Comparison of ENCODE assay signal across 12 mouse cellular contexts in genomic region chr7:132965707-132966106, GRCm38 (mm10).
"Had no signal": no experiment of that assay in that cellular context is flagged by ENCODE, and none has a peak within 500 bp of the region (broad histone marks: within the 10 kb centered on the region; RNA-seq: fewer than 3 reads in every experiment).

No protein-coding gene starts in this region.

- H3K4me1 ChIP-seq: limb, embryonic 12.5 days; midbrain, embryonic 13.5 days; neural tube, embryonic 12.5 days had no signal

- ATAC-seq: liver, postnatal 0 days; midbrain, embryonic 13.5 days had no signal

- H3K36me3 ChIP-seq: neural tube, embryonic 12.5 days had no signal

- H3K4me2 ChIP-seq: limb, embryonic 12.5 days; liver, embryonic 13.5 days; midbrain, embryonic 13.5 days; neural tube, embryonic 12.5 days had no signal

- H3K27ac ChIP-seq: left cerebral cortex, adult 2 months; limb, embryonic 12.5 days; liver, embryonic 13.5 days; midbrain, embryonic 13.5 days; neural tube, embryonic 12.5 days had no signal

- H3K27me3 ChIP-seq: limb, embryonic 12.5 days; liver, embryonic 13.5 days; midbrain, embryonic 13.5 days; neural tube, embryonic 12.5 days had no signal

- DNase-seq: kidney, adult 8-10 months; kidney, postnatal 4 days; liver; liver, embryonic 13.5 days; liver, postnatal 0 days; lung, postnatal 36 days; thymus, adult 18-20 months; thymus, postnatal 14 days had no signal

- H3K9me3 ChIP-seq: limb, embryonic 12.5 days; liver, embryonic 13.5 days; midbrain, embryonic 13.5 days; neural tube, embryonic 12.5 days had no signal

- H3K4me3 ChIP-seq: left cerebral cortex, adult 2 months; limb, embryonic 12.5 days; liver, embryonic 13.5 days; midbrain, embryonic 13.5 days; neural tube, embryonic 12.5 days had no signal

- H3K9ac ChIP-seq: limb, embryonic 12.5 days; liver, embryonic 13.5 days; liver, postnatal 0 days; midbrain, embryonic 13.5 days; neural tube, embryonic 12.5 days had no signal
